Mouse (Mus musculus) cerebellum, adult 2 months (tissue): ENCODE results near the gene Gjb4.

Experiments
- CTCF ChIP-seq: fragments of 200-500 bp; IDR thresholded peaks from 2 replicates; pipeline ENCODE4 v1.5.1; 2011; ENCODE audit warnings: low read depth, mild to moderate bottlenecking, control low read depth, low read length, moderate library complexity, borderline replicate concordance; ENCODE audit not compliant: insufficient read depth
- POLR2A ChIP-seq: fragments of 200-500 bp; IDR thresholded peaks from 2 replicates; pipeline ENCODE4 v1.6.1; 2011; ENCODE audit warnings: low read length, control low read depth, borderline replicate concordance; ENCODE audit not compliant: insufficient read depth

DNA sequence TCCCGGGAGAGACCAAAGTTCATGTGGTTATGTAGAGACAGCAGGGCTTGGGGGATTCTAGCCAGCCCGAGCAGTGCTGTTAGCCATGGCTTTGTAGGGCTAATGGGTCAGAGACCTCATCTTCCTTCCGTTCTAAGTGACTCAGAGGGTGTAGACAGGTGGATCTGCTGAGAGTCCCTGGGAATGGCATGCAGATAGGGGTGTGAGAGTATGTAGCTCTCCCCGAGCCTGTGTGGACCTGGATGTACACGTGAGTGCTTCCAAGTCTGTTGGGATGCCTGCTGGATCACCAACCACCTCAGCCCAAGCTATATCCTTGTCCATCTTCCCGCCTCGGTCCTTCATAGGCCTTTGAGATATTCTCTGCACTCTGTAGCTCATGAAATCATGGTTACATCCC, 25.5 kb downstream of the Gjb4 start:
- no peak for TF ChIP-seq POLR2A
- no peak for TF ChIP-seq CTCF
